Mouse (Mus musculus): ENCODE data around the gene Ipo9.

Gene Ipo9

DNA sequence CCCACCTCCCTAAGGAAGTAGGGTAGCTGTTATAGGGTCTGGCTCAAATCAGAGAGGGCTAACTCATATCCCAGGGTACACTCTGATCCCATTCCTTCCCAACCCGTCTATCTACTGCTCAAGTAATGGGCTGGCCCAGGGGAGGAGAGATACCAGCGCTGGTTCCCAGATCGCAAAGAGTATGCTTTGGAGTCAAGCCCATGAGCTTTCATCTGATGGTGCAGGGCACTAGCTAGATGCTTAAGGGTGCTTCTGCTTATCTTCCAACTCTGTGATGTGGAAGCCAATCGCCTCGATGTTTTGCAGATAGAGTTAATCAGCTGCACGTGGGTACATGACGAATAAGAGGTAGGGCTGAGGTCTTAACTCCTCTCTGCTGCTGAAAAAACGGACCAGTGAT is 62.7 kb downstream of the Ipo9 start:
- DNase-seq (ENCODE audit: low spot score): no peak

DNA sequence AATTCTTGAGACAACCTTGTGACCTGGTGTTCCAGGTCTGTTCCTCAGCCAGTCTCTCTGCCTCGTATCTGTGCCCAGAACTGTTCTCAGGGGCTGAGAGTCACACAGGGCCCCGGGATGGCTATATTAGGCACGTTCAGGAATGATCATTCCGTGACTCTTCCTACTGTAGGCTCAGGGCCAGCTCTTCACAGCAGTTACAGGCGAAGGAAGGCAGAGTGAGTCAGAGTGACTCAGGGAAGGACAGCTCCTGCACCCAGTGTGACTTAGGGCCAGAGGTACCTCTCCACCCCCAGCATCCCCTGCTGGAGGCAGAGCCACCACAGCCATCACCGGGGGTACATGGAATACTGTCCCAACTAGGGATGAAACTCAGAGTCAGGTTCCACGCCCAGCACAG is 63.3 kb downstream of the Ipo9 start:
- no peak for DNase-seq (ENCODE audit: low spot score)

DNA sequence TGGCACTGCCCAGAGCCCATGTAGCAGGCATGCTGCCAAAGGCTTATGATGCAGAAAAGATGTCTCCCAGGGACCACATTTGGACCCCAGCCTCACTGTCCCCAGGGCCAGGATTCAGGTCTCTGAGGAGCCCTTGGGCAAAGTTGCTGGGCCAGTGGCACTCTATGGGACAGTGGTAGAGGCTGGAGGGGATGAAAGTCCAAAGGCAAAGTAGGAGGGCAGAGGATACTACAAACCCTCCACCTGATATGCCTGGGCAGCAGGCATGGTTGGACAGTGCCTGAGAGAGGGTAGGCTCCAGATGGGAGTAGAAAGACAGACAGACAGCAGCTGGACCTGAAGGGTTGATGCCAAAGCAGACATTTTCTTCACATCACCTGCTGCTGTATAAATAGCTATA is 63.9 kb downstream of the Ipo9 start:
- no peak for DNase-seq (ENCODE audit: low spot score)

DNA sequence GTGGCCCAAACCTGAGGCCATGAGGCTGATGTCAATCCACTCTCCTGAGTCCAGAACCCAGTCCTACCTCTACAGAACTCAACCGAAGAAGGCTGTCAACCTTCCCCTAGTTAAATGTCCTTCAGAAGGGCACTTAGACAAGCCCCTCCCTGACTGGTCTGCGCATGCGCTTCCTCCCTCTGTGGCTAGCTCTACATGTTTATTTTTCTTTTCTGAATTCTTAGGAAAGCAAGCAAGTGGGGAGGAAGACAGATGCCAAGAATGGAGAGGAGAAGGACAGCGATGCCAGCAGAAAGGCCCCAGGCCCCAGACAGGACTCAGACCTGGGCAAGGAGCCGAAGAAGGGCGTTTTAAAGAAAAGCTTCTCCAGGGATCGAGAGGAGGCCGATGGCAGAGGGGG is 66.9 kb downstream of the Ipo9 start:
- no peak for DNase-seq (ENCODE audit: low spot score)

DNA sequence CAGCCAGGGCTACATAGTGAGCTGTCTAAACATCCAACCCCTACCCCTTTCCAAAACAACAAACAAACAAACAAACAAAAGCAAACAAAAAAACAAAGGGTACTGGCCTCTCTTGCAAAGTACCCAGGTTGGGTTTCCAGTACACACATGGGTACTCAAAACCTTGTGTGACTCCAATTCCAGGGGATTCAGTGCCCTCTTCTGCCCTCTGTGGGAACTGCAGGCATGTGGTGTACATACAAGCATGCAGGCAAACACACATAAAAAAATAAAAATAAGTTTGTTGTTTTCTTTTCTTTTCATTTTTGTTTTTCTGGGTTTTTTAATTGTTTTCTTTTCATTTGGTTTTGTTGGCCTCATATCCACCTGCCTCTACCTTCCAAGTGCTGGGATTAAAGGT is 68.2 kb downstream of the Ipo9 start:
- no peak for DNase-seq (ENCODE audit: low spot score)

DNA sequence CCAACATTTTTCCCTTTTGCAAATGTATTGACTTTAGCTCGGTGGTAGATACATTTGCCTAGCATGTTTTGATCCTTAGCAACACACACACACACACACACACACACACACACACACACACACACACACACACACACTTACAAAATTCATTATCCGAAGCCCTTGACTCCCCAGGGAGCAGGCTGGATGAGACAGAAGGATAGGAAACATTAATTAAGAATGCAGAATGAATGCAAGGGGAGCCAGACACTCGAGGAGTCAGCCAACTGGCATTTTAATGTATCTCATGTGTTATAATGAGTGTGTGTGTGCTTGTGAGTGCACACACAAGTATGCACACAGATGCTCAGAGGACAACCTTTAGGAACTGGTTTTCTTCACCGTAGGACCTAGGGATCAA is 68.8 kb downstream of the Ipo9 start:
- no peak for DNase-seq (ENCODE audit: low spot score)

GRCm38 (mm10) chr1:135359071-135359470 is 71.2 kb downstream of the Ipo9 start:
- DNase-seq (ENCODE audit: low spot score): no peak

- DNase-seq (ENCODE audit: low spot score): no peak
These were observed 78.3 kb downstream of the Ipo9 start for GRCm38 (mm10) chr1:135351953-135352352.

DNA sequence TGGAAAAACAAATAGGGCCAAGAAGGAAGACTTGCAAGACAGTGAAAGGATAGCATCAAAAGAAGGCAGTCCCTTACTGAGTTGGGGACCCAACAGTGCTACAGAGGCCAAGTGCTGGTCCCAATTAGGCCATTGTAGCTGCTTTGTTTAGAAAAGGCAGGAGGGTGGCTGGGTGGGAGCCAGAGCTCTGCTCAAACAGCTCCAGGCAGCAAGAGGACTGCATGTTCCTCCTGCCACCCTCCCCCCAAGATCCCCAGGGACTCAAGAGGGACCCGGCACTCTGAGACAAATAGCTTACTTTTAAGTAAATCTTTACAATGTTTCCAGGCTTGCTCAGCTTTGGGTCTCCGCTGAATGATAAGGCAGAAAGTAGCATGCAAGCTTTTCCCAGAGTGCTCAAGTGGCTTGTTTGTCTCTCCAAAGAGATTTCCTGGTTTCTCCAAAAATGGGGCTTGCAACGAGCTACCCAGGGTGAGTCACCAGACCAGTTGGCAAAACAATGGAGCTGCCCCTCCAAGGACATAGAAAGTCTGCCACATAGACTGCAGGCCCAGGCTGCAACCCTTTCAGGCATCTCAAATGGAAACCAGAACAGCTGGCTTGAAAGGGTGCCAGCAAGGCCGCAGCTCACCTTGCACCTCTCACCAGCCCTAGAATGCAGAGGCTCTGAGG is 82.7 kb downstream of the Ipo9 start:
- no peak for DNase-seq (ENCODE audit: low spot score)

DNA sequence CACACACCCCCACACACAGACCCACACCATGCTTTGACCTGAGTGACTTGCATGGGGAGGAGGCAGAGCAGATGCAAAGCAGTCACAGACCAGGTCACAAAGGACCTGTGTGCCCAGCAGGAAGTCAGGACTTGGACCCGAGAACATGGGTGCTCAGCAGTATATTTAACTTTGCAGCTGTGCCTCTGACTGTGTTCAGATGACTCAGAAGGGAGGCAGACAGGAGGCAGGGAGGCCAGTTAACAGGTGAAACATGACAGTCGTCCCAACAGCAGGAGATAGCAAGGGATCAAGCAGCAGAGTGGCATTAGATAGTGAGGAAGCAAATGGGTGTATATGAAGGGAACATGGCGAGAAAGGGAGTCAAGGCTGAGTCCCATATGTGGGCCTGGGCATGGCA is 83.4 kb downstream of the Ipo9 start:
- no peak for DNase-seq (ENCODE audit: low spot score)

DNA sequence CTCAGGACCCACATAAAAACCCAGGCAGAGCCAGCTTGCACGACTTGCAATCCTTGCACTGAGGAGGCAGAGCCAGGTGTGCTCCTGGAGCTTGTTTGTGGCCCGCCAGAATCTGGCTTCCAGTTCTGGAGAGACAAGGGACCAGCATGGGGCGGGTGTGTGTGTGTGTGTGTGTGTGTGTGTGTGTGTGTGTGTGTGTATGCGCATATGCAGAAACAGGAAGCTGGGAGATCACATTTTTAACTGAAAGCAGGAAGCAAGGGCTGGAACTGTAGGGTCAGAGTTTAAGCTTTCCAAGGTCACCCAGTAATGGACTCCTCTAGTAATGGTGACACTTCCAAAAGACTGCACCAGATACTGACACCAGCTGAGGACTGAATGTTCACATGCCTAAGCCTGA is 86.3 kb downstream of the Ipo9 start:
- no peak for DNase-seq (ENCODE audit: low spot score)

- no peak for DNase-seq (ENCODE audit: low spot score)
These were observed 88.4 kb downstream of the Ipo9 start for GRCm38 (mm10) chr1:135341947-135342346.

All from urinary bladder, postnatal 25 days (tissue).